Mouse (Mus musculus) cerebellum, adult 11-12 months (tissue): ENCODE measurements around the gene Clec2e.

Experiments used
- DNase-seq: peaks from one replicate; pipeline ENCODE4 v3.0.0; 2022

The Clec2e gene

DNA sequence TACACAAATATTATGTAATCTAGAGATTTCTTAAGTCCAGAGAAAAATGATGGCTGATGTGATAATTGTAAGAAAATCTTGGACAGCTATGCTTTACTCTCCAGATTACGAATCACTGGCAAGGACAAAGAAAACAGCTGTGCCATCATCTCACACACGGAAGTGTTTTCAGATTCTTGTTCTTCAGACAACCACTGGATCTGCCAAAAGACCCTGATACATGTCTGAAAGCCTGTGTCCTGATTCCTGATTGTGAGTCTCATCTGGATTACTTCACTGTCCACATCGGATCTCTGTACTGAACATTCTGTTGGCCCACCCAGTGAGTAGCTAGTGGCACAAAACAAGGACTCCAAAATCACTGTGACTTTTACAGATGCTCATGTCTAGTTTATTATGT, 44.5 kb downstream of the Clec2e start:
- no peak for DNase-seq

- DNase-seq, result no peak
Observed at GRCm38 (mm10) chr6:129051731-129052130, 49.0 kb downstream of the Clec2e start.

GRCm38 (mm10) chr6:129051086-129051485, 49.6 kb downstream of the Clec2e start:
- DNase-seq, result no peak

DNA sequence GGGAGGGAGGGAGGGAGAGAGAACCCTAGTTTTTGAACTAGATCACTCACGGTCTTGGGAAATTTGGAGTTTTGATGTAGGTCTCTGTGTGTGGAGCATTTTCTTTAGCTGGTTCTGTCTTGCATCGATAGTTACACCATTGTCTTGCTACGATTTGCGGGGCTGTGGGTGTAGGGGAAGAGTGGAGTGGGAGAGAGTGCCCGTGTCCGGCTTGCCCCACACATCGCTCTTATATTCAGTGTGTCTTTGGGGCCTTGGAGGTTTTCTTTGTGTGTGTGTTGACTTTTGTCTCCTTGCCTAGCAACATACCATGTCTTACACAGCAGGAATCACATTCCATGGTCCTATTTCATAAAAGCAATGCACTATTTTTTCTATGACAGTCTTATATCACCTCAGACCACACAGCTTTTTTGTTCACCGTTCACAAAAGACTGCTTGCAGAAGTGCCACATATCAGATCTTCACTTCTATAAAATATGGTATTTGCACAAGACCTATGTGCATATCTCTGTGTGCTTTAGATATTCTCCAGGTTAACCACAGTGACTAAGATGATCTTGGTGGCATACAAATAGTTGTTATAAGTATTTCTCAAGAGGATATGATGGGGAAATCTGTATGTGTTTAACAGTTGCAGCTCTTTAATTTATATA, 51.0 kb downstream of the Clec2e start:
- no peak for DNase-seq

DNA sequence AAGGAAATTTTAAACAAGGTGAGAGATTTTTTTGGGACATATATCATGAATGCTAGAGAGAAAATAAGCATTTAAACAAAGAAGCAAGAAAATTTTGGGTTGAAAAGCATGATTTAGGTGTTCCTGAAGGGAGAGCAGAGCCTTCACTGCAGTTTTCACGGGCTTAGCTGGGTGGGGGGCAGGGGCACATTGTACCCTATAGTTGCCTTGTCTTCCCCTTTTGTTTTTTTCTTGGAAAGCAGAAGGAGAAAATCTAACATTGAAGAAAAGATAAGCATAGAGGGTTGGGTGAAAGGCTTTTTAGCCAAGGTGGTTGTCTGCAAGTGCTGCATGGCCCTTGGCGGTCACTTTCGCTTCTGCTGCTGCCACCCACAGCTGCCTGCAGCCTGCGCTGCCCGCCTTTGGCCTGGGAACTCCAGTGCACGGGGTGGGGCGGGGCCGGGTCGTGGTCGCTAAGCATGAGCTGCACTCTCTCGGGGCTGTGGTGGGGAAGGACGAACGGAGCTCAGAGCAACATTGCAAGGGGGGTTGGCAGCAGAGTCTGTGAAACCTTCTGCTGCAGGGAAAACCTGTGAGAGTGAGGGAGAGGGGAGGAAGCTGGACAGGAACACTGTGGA, 51.7 kb downstream of the Clec2e start:
- DNase-seq, result no peak

- DNase-seq, result no peak
Observed at GRCm38 (mm10) chr6:129048381-129048780, 52.3 kb downstream of the Clec2e start.

DNA sequence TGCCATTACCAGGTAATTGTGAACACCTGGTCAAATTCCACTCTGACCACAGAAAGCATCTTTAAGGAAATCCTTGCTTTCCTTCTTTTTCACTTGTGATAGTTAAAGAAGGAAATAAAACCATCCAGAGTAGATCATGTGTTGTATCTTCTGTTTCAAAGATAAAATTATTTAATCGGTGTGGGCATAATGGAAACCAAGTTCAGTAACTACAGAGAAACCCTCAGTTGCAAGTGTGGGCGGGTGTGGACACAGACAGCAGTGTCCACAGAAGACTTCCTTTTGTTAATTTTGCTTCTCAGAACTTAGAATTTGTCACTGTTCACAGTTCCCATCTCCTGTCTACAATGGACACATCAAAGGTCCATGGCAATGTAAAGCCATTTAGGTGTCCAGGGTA, 55.1 kb downstream of the Clec2e start, which contains the start of gene Klrb1f:
Gene Klrb1f (plus strand): TSS at position 301 of the 400 bp plus-strand sequence.
- no peak for DNase-seq

DNA sequence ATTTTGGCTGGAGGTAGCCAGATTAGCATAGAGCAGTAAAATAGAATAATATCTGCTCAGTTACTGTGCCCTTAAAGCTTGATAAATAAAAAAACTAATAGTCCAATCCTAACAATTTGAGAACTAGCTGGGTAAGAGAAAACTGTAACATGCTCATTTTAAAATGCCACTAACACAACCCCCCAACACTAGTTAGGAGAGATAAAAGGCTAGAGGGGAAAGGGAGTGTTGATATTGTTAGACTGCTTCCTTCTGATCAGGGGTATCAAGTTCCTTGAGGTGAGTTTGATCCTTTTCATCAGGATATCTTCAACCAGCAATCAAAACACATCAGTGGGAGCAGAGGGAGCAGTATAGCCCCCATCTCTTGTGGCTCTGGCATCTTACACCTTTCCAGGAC, 58.2 kb downstream of the Clec2e start:
- DNase-seq, result no peak
